Mouse (Mus musculus) small intestine, adult 2 months (tissue): ENCODE results near the gene Ttc34. TPM values are rescaled to one million over a fixed set of nuclear protein-coding genes. Genes with fewer than 3 reads are reported as not detected.

Experiments
- H3K27ac ChIP-seq: fragments of 200-500 bp; 2 replicates; pipeline ENCODE4 v1.5.1; 2012; ENCODE audit warnings: low read depth, low read length, control low read depth, inconsistent platforms; ENCODE audit not compliant: insufficient read depth
- H3K27me3 ChIP-seq: fragments of 200-500 bp; 2 replicates; pipeline ENCODE4 v1.6.1; 2012; ENCODE audit warnings: mild to moderate bottlenecking, moderate library complexity, low read length, inconsistent platforms; ENCODE audit not compliant: control insufficient read depth, insufficient read depth
- H3K36me3 ChIP-seq: fragments of 200-500 bp; 2 replicates; pipeline ENCODE4 v1.6.1; 2012; ENCODE audit warnings: mild to moderate bottlenecking, low read length, control low read depth, inconsistent platforms; ENCODE audit not compliant: control insufficient read depth, insufficient read depth
- H3K4me1 ChIP-seq: fragments of 200-500 bp; 2 replicates; pipeline ENCODE4 v1.6.1; 2012; ENCODE audit warnings: low read length, inconsistent platforms, mixed read lengths; ENCODE audit not compliant: control insufficient read depth, insufficient read depth, insufficient read length
- H3K4me3 ChIP-seq: fragments of 200-500 bp; 2 replicates; pipeline ENCODE4 v1.5.1; 2012; ENCODE audit warnings: low read depth, mild to moderate bottlenecking, control low read depth, inconsistent platforms, low read length, moderate library complexity
- CTCF ChIP-seq: fragments of 200-500 bp; IDR thresholded peaks from 2 replicates; pipeline ENCODE4 v1.5.1; 2012; ENCODE audit warnings: low read depth, mild to moderate bottlenecking, control low read depth, inconsistent platforms, low read length, moderate library complexity, mixed read lengths; ENCODE audit not compliant: insufficient replicate concordance, insufficient read length; ENCODE audit errors: extremely low read depth
- POLR2A ChIP-seq: fragments of 200-500 bp; IDR thresholded peaks from 2 replicates; pipeline ENCODE4 v1.6.1; 2012; ENCODE audit warnings: low read depth, mild to moderate bottlenecking, control low read depth, inconsistent platforms, low read length, moderate library complexity
- WGBS: fragments of 180-500 bp; shearing (Covaris S2); methylation state at CpG from one replicate; pipeline ENCODE4 v1.1.7; 2018; 5-methylcytosine and 5-hydroxymethylcytosine counted together
- polyA plus RNA-seq: library from polyadenylated mRNA; depleted of rRNA; stranded (reverse); fragments of >200 nt; gene quantifications from 2 replicates; pipeline ENCODE4 v1.2.3, GENCODE M21; 2012

Gene Ttc34
- polyA plus RNA-seq, 1 experiment: not detected

DNA sequence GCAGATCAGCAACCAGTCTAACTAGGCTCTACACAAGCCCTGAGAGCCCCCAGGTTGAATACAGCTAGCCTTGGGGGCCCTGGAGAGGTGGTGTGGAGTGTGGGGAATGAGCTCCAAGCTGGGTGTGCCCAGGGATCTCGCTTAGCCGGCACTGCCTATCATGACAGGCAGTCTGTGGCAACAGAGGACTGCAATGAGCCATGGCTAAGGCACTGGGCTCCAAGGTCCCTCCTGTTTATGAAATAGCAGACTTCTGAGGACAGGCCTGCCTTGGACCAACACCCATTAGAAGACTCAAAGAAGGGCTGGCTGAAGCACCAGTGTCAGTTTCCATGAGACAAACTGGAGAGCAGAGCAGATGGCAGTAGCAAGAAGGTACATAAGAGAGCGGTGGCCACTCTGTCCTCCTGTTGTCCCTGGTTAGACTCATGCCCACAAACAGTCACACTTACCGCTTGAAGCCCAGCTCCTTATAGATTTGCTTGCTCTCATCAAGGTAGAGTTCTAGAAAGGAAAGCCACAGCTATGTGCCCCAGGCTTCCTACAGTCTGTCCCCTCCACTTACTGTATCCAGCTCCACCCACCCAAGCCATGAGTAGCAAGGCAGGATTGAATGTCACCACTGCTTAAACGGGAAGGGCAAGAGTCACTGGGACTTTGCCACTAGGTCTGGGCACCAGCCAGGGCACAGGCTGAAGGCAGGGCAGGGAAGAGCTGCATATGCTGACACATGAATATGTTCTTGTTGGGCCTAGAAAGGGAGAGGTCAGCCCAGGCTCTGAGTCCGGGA, 60.6 kb downstream of the Ttc34 start:
- H3K4me3 ChIP-seq: peak overlapping the region; percentile 73
- peak overlapping the region; percentile 55 for H3K27ac ChIP-seq
- 47% methylated on average over 6 of the region's 6 CpGs for WGBS
- TF ChIP-seq POLR2A (no peak; the same call in 1 of the 2 replicates), CTCF (no peak)
- H3K27me3 ChIP-seq: no peaks in the 10 kb centered on the region
- peaks cover 21% of the 10 kb centered on the region for H3K4me1 ChIP-seq
- peaks cover 17% of the 10 kb centered on the region for H3K36me3 ChIP-seq

DNA sequence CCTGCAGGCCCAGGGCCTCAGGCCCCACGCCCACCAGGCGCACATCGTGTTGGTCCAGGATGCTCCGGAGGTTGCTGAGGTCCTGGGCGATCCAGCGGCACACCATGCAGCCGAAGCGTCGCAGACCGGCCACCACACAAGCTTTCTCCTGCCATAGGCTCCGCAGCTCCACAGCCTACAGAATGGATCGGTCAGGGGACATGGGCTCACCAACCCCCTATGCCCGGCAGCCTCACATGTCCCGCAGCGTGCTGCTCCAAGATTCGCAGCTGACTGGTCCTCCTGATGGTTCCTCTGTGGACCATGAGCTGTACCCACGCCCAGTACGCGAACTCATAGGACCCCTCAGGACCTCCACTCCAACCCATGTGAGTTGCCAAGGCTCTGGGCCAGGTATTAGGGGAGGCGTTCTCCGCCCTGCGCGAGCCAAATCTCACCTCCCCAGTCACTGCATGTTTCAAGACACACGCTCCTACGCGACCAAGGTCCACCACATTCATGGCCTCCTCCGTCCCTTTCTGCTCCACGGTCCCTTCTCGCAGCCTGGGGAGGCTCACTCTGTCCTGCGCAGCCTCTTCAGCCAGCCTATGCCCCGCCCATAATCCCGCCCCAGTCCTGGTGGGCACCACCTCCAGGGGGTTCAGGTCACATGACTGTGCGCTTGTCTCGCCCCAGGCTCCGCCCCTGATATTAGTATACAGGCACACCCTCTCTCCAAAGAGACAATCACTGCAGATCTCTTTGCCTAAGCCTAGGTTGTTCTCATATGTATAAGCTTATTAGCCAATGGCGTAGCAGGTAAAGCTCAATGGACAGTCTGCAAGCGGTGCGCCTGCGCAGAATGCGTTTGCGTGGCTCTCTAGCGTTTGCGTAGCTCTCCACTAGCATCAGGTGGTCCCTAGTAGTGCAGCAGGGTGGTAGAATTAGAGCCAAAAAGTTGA, 61.5 kb downstream of the Ttc34 start, which contains the start of gene Fam213b:
Gene Fam213b (minus strand): TSS at position 630 of the 941 bp plus-strand sequence.
- Histone ChIP-seq H3K27ac (peak within 1 kb of the TSS; percentile 55), H3K27me3 (no peaks in the 10 kb centered on the region), H3K4me1 (peaks cover 21% of the 10 kb centered on the region), H3K36me3 (peaks cover 17% of the 10 kb centered on the region), H3K4me3 (peak within 1 kb of the TSS; percentile 73)
- TF ChIP-seq POLR2A: peak; percentile 87
- no peak for TF ChIP-seq CTCF
- 3% methylated on average over 43 of the region's 43 CpGs for WGBS

DNA sequence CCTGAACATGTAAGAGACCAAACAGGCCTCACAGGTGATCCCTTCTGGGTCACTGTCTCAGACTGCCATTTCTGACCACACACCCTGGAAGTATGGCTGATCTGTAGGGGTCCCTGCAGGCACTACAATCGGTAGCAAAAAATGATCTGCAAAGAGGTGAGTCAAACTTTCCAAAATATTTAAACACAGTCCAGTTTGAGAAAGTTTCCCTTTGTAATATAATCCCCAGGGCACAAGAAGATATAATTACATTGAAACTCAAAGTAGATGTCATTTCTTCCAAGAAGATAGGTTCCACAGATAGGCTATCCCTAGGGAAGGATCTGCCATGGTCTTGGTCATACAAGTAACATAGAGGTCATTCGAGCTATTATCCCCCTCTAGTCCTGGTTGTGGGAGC, 65.1 kb downstream of the Ttc34 start:
- TF ChIP-seq CTCF (no peak), POLR2A (no peak)
- WGBS: 90% methylated on average over 2 of the region's 2 CpGs

DNA sequence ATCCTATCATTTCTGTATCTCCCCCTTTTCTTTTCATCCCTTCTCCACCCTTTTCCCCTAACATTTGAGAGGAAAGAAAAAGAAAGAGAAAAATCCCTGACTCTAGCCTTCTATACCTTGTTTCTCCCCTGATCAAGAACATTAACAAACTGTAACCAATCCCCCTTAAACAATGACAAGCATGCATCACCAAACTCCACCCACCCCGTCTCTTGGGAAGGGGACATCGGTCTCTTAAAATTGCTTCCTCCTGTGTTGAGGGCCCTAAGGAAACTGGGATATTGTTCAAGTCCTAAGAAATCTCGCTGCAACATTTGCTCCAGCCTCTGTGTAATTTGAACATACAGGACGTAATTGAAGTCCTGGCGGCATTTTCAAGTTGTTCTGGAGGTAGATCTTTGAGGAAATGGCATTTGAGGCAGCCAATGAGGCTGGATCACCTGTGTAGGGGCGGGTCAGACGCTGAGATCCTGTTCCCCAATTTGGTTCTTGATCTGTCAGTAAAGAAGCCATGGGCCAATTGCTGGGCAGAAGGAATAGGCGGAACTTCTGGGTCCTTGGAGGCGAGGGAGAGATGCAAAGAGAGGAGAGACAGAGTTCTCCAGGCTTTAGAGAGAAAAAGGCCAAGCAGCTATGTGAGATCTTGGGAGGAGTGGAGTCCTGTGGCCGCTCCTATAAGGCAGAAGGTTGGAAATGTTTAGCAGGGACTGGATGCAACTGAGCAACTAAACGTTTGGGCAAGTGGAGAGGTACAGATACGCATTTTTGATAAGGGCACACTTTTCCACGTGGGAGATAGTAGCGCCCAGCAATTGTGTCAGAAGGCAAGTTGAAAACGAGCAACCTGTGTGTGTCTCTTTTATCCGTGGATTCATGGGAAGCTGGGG, 67.2 kb downstream of the Ttc34 start:
- H3K4me3 ChIP-seq: peak overlapping the region; percentile 59
- H3K27ac ChIP-seq: no peak overlapping the region
- no peak for TF ChIP-seq POLR2A
- TF ChIP-seq CTCF: no peak
- WGBS: 1% methylated on average over 16 of the region's 16 CpGs
- H3K4me1 ChIP-seq: peaks cover 3% of the 10 kb centered on the region
- H3K27me3 ChIP-seq: no peaks in the 10 kb centered on the region
- H3K36me3 ChIP-seq: no peaks in the 10 kb centered on the region

More for the DNA sequence above, 65.1 kb downstream of the Ttc34 start:
- peaks cover 8% of the 10 kb centered on the region for H3K4me1 ChIP-seq
- no peak overlapping the region for H3K4me3 ChIP-seq
- H3K27me3 ChIP-seq: no peaks in the 10 kb centered on the region
- H3K27ac ChIP-seq: no peak overlapping the region
- no peaks in the 10 kb centered on the region for H3K36me3 ChIP-seq

DNA sequence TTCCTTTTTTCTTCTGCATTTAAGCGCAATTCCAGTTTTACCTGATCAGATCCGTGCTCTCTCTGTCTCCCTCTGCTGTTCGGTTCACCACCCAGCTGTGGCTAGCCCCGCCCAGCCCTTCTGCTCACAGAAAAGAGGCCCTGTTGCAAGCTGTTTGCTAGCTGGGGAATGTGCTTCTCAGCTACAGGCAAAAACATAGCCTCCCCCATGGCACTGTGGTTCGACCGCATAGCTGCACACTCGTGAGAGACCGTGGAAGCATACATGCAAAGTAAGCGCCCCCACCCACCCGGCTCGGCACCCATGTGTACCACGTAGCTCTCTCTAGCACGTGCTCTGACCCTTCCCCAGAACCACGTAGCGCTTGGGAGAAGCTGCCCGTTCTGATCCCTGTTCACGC, 70.6 kb downstream of the Ttc34 start:
- no peaks in the 10 kb centered on the region for H3K36me3 ChIP-seq
- peak; percentile 79; the same call in 1 of the 2 replicates for TF ChIP-seq CTCF
- no peak for TF ChIP-seq POLR2A
- no peaks in the 10 kb centered on the region for H3K27me3 ChIP-seq
- WGBS: 34% methylated on average over 17 of the region's 17 CpGs
- peaks cover 30% of the 10 kb centered on the region for H3K4me1 ChIP-seq
- no peak overlapping the region for H3K27ac ChIP-seq
- H3K4me3 ChIP-seq: no peak overlapping the region

DNA sequence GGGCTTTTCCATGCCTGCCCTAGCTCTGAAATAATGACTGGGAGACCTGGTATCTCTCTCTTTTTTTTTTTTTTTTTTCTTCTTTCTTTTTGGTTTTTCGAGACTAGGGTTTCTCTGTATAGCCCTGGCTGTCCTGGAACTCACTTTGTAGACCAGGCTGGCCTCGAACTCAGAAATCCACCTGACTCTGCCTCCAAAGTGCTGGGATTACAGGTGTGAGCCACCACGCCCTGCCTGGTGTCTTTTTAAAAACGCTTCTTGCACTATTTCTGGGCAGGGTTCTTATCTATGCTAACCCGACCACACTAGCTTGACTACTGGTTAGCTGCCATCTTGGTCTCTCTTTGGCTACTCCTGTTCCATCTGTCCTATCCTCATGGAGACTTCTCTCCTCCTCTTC, 71.2 kb downstream of the Ttc34 start:
- no peak overlapping the region for H3K27ac ChIP-seq
- no peaks in the 10 kb centered on the region for H3K36me3 ChIP-seq
- no peaks in the 10 kb centered on the region for H3K27me3 ChIP-seq
- WGBS: 80% methylated on average over 5 of the region's 5 CpGs
- TF ChIP-seq POLR2A (no peak), CTCF (no peak)
- no peak overlapping the region for H3K4me3 ChIP-seq
- peaks cover 37% of the 10 kb centered on the region for H3K4me1 ChIP-seq
